Mouse (Mus musculus) spleen, adult 2 months (tissue): ENCODE measurements around the gene Pde4d. TPM values are rescaled to one million over a fixed set of nuclear protein-coding genes. Genes with fewer than 3 reads are reported as not detected.

Source experiments
- DNase-seq, 2 experiments: peaks; one replicate each; pipeline versions ENCODE4 v3.0.0 to v3.0.0-alpha.2; 2012 to 2021; ENCODE audit warnings: low spot score in 2 of 2, low read depth in 1 of 2
- H3K27ac ChIP-seq: fragments of 200-500 bp; 2 replicates; pipeline ENCODE4 v1.5.1; 2012; ENCODE audit warnings: low read length, inconsistent platforms; ENCODE audit not compliant: insufficient read depth
- H3K27me3 ChIP-seq: fragments of 200-500 bp; 2 replicates; pipeline ENCODE4 v1.6.1; 2012; ENCODE audit warnings: mild to moderate bottlenecking, moderate library complexity, low read length, inconsistent platforms; ENCODE audit not compliant: control insufficient read depth, insufficient read depth
- H3K36me3 ChIP-seq: fragments of 200-500 bp; 2 replicates; pipeline ENCODE4 v1.6.1; 2012; ENCODE audit warnings: mild to moderate bottlenecking, low read length, inconsistent platforms; ENCODE audit not compliant: control insufficient read depth, insufficient read depth
- H3K4me1 ChIP-seq: fragments of 200-500 bp; 2 replicates; pipeline ENCODE4 v1.6.1; 2011; ENCODE audit warnings: inconsistent platforms; ENCODE audit not compliant: control insufficient read depth, insufficient read depth, insufficient read length
- H3K4me3 ChIP-seq: fragments of 200-500 bp; 2 replicates; pipeline ENCODE4 v1.5.1; 2011; ENCODE audit warnings: mild to moderate bottlenecking, inconsistent platforms; ENCODE audit not compliant: insufficient read depth, insufficient read length; ENCODE audit errors: extremely low read depth
- CTCF ChIP-seq: fragments of 200-500 bp; IDR thresholded peaks from 2 replicates; pipeline ENCODE4 v1.5.1; 2011; ENCODE audit warnings: mild to moderate bottlenecking, inconsistent platforms; ENCODE audit not compliant: insufficient read depth, insufficient read length, insufficient replicate concordance; ENCODE audit errors: extremely low read depth
- POLR2A ChIP-seq: fragments of 200-500 bp; IDR thresholded peaks from 2 replicates; pipeline ENCODE4 v1.6.1; 2011; ENCODE audit warnings: low read depth, low read length, inconsistent platforms
- WGBS: fragments of 180-500 bp; shearing (Covaris S2); methylation state at CpG from one replicate; pipeline ENCODE4 v1.1.7; 2018; 5-methylcytosine and 5-hydroxymethylcytosine counted together
- polyA plus RNA-seq: library from polyadenylated mRNA; depleted of rRNA; stranded (reverse); fragments of >200 nt; gene quantifications from 2 replicates; pipeline ENCODE4 v1.2.3, GENCODE M21; 2012

Gene Pde4d
- polyA plus RNA-seq, 1 experiment: 4.8 TPM

- Histone ChIP-seq H3K27me3 (peaks cover 1% of the 10 kb centered on the region; the same call in 1 of the 2 replicates), H3K4me3 (no peak overlapping the region), H3K36me3 (no peaks in the 10 kb centered on the region), H3K4me1 (no peaks in the 10 kb centered on the region), H3K27ac (no peak overlapping the region)
- DNase-seq: no peak
- TF ChIP-seq POLR2A (no peak), CTCF (no peak)
- 31% methylated on average over 6 of the region's 6 CpGs for WGBS
Measured at GRCm38 (mm10) chr13:108646801-108647200, 197.1 kb downstream of the Pde4d start.

DNA sequence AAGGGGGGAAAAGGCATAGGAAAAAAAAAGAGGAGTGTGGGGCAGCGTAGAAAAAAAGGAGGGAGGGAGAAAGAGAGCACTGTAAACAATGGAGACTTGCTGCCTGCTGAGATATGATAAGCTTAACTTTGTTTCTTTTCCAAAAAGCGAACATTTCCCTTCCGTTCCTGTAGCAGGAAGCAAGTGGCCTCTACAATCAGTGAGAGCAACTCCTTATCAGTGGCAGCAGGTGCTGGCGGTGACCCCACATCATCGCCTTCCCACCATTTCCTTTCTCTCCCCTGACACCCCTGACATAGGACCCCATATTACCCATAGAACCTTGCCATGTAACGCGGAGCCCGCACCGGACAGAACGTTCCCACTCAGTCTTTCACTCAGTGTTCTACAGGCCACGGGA lies 197.5 kb downstream of the Pde4d start:
- Histone ChIP-seq H3K4me1 (no peaks in the 10 kb centered on the region), H3K4me3 (no peak overlapping the region), H3K36me3 (no peaks in the 10 kb centered on the region), H3K27ac (no peak overlapping the region), H3K27me3 (peaks cover 1% of the 10 kb centered on the region; the same call in 1 of the 2 replicates)
- TF ChIP-seq CTCF (no peak), POLR2A (no peak)
- WGBS: 28% methylated on average over 11 of the region's 11 CpGs
- no peak for DNase-seq

GRCm38 (mm10) chr13:108654026-108654723 lies 204.4 kb downstream of the Pde4d start:
- no peak overlapping the region for H3K4me3 ChIP-seq
- DNase-seq: no peak
- no peaks in the 10 kb centered on the region for H3K36me3 ChIP-seq
- WGBS: 90% methylated on average over 10 of the region's 10 CpGs
- H3K27me3 ChIP-seq: no peaks in the 10 kb centered on the region
- no peak overlapping the region for H3K27ac ChIP-seq
- TF ChIP-seq CTCF (no peak), POLR2A (no peak)
- H3K4me1 ChIP-seq: no peaks in the 10 kb centered on the region

GRCm38 (mm10) chr13:108666579-108666978 lies 216.8 kb downstream of the Pde4d start:
- DNase-seq: no peak
- Histone ChIP-seq H3K27ac (no peak overlapping the region), H3K4me1 (peaks cover 2% of the 10 kb centered on the region), H3K27me3 (no peaks in the 10 kb centered on the region; the same call in 1 of the 2 replicates), H3K36me3 (no peaks in the 10 kb centered on the region), H3K4me3 (no peak overlapping the region)
- no peak for TF ChIP-seq CTCF
- no peak for TF ChIP-seq POLR2A

DNA sequence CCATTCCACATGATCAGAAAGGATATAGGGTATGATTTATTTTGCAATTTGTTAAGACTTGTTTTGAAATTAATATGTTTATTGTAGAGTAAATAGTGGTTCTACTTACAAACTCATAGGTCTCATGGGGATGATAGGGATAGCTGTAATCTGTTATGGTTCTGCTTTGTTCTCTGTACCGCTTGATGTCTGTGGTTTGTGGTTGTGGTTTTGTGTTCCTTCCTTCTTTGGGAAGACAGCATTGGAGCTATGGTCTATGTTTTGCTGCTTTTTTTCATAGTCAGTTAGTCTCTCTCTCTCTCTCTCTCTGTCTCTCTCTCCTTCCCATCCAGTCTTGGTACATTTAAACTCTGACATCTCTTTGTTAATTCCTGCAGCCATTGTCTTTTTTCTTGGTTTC lies 217.3 kb downstream of the Pde4d start:
- no peak for TF ChIP-seq POLR2A
- no peak for TF ChIP-seq CTCF
- Histone ChIP-seq H3K27ac (no peak overlapping the region), H3K4me1 (peaks cover 2% of the 10 kb centered on the region), H3K36me3 (no peaks in the 10 kb centered on the region), H3K4me3 (no peak overlapping the region), H3K27me3 (no peaks in the 10 kb centered on the region; the same call in 1 of the 2 replicates)
- 6% methylated on average over 1 of the region's 1 CpGs for WGBS
- peak in 1 of 2 experiments; percentile 37 for DNase-seq

DNA sequence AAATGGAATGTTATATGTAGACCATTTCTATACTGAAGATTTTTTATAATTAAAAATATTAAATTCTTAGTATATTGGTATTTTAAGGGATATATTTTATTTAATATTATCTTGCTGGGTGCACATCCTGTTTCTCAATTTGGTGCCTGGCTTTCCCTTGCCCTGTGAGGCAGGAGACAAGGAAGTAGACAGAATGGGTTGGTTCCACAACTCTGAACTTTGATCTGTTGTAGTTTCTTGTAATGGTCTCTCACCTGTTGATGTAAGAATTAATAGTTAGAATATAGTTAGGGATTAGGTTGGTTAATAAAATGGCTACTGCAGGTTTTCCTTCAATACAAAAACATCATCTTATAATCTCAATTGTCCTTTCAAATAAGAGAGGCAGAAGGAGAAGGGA lies 227.3 kb downstream of the Pde4d start:
- Histone ChIP-seq H3K27me3 (no peaks in the 10 kb centered on the region), H3K4me3 (no peak overlapping the region), H3K4me1 (no peaks in the 10 kb centered on the region), H3K36me3 (no peaks in the 10 kb centered on the region), H3K27ac (no peak overlapping the region)
- no peak for DNase-seq
- TF ChIP-seq POLR2A: no peak
- no peak for TF ChIP-seq CTCF

DNA sequence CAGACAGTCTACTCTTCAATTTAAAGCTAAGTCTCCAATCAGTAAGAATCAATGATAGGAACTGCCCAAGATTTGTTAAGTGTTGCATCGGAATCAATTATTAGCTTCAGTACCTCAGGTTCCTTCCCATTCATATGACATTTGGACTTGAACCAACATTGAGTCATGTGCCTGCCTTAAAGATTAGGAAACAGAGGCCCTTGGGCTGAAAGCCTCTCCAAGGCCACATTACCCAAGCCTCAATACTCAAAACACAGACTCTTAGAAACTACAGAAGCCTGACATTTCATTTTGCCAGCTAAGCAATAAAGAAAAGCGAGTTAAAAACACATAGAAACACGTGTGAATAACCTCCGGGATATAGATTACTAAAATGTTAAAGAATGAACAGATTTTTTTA lies 233.3 kb downstream of the Pde4d start:
- no peak overlapping the region for H3K4me3 ChIP-seq
- no peaks in the 10 kb centered on the region for H3K27me3 ChIP-seq
- WGBS: 86% methylated on average over 4 of the region's 4 CpGs
- no peaks in the 10 kb centered on the region for H3K36me3 ChIP-seq
- no peak for TF ChIP-seq POLR2A
- TF ChIP-seq CTCF: no peak
- no peak for DNase-seq
- H3K4me1 ChIP-seq: peaks cover 9% of the 10 kb centered on the region; the same call in 1 of the 2 replicates
- H3K27ac ChIP-seq: no peak overlapping the region
